In genomic region chr2:10215876-10216565, GRCm38 (mm10) we compare ENCODE assay signal across 9 mouse cellular contexts.
DNase-seq lines count a peak whose midpoint lies in the region; ATAC-seq lines count a peak whose summit lies in the region.
"Had no signal": no experiment of that assay in that cellular context is flagged by ENCODE, and none has a peak within 500 bp of the region (broad histone marks: within the 10 kb centered on the region; RNA-seq: fewer than 3 reads in every experiment).

No protein-coding gene starts in this region.

- H3K36me3 ChIP-seq in lung, embryonic 16.5 days (ENCODE audit: control insufficient read depth, insufficient read depth, low read length) = no peaks in the 10 kb centered on the region
- no peaks in the 10 kb centered on the region for H3K36me3 ChIP-seq in hindbrain, embryonic 10.5 days
- no peaks in the 10 kb centered on the region for H3K36me3 ChIP-seq in neural tube, embryonic 15.5 days

- WGBS in lung, embryonic 16.5 days = 69% methylated on average over 7 of the region's 7 CpGs
- WGBS in hindbrain, embryonic 10.5 days = 82% methylated on average over 7 of the region's 7 CpGs
- WGBS in neural tube, embryonic 15.5 days = 80% methylated on average over 7 of the region's 7 CpGs

- H3K4me1 ChIP-seq in lung, embryonic 16.5 days (replicated peaks; ENCODE audit: control insufficient read depth, insufficient read depth, low read length) = no peaks in the 10 kb centered on the region
- H3K4me1 ChIP-seq in hindbrain, embryonic 10.5 days (replicated peaks) = peaks cover 12% of the 10 kb centered on the region
- H3K4me1 ChIP-seq in neural tube, embryonic 15.5 days = peaks cover 11% of the 10 kb centered on the region

- H3K4me2 ChIP-seq in lung, embryonic 16.5 days (ENCODE audit: low read depth, low read length) = no peak overlapping the region
- H3K4me2 ChIP-seq in neural tube, embryonic 15.5 days = no peak overlapping the region

- no peaks in the 10 kb centered on the region for H3K9me3 ChIP-seq in lung, embryonic 16.5 days (ENCODE audit: control insufficient read depth, low read length)
- no peaks in the 10 kb centered on the region for H3K9me3 ChIP-seq in hindbrain, embryonic 10.5 days
- no peaks in the 10 kb centered on the region for H3K9me3 ChIP-seq in neural tube, embryonic 15.5 days (replicated peaks)

- H3K4me3 ChIP-seq in lung, embryonic 16.5 days (ENCODE audit: low read length) = no peak overlapping the region
- no peak overlapping the region for H3K4me3 ChIP-seq in hindbrain, embryonic 10.5 days
- H3K4me3 ChIP-seq in neural tube, embryonic 15.5 days (replicated peaks) = no peak overlapping the region

- H3K27me3 ChIP-seq in lung, embryonic 16.5 days (ENCODE audit: control insufficient read depth, insufficient read depth, low read depth, low read length) = no peaks in the 10 kb centered on the region
- H3K27me3 ChIP-seq in hindbrain, embryonic 10.5 days (ENCODE audit: insufficient read depth, poor library complexity, severe bottlenecking) = no peaks in the 10 kb centered on the region
- no peaks in the 10 kb centered on the region for H3K27me3 ChIP-seq in neural tube, embryonic 15.5 days (replicated peaks)

- peak; percentile 39 for ATAC-seq in lung, embryonic 16.5 days (ENCODE audit: low read depth)
- ATAC-seq in neural tube, embryonic 15.5 days (ENCODE audit: low FRiP score) = peak; percentile 45; the same call in 1 of the 2 replicates

- peak; percentile 20 to 22 for DNase-seq in heart, adult 18-20 months
- no peak for DNase-seq in heart, adult 8-10 months (ENCODE audit: low spot score)
- DNase-seq in lung, postnatal 25 days (ENCODE audit: low spot score) = no peak
- no peak for DNase-seq in hindbrain, embryonic 10.5 days (ENCODE audit: low spot score)
- no peak for DNase-seq in urinary bladder, postnatal 14 days (ENCODE audit: low spot score)
- DNase-seq in urinary bladder, adult 2 months (ENCODE audit: low spot score) = no peak
- DNase-seq: liver had no signal

- H3K9ac ChIP-seq in lung, embryonic 16.5 days (ENCODE audit: low read length) = no peak overlapping the region
- no peak overlapping the region for H3K9ac ChIP-seq in neural tube, embryonic 15.5 days (replicated peaks)

- H3K27ac ChIP-seq in lung, embryonic 16.5 days (ENCODE audit: low read length) = no peak overlapping the region
- H3K27ac ChIP-seq in hindbrain, embryonic 10.5 days = peak overlapping the region; percentile 78
- no peak overlapping the region for H3K27ac ChIP-seq in neural tube, embryonic 15.5 days (replicated peaks)

Comparison
In these comparisons a context has a peak if more than half of its experiments do, and no peak if none do; other contexts are left out.
1. DNase-seq: peak in heart, adult 18-20 months (2 of 2); none in heart, adult 8-10 months (single experiment), lung, postnatal 25 days (single experiment), hindbrain, embryonic 10.5 days (single experiment), urinary bladder, postnatal 14 days (single experiment) and urinary bladder, adult 2 months (single experiment).